Mouse (Mus musculus) heart, postnatal 0 days (tissue): Measurements from ENCODE around the gene Ubash3b.

Experiments used
- CTCF ChIP-seq: IDR thresholded peaks from 2 replicates; pipeline ENCODE4 v1.5.1; 2016; ENCODE audit warnings: antibody characterized with exemption, control low read depth, low read depth
- EP300 ChIP-seq: IDR thresholded peaks from 2 replicates; pipeline ENCODE4 v1.6.1; 2016; ENCODE audit warnings: antibody characterized with exemption, low read depth

GRCm38 (mm10) chr9:41083386-41084055 lies 78.0 kb downstream of the Ubash3b start:
- no peak for TF ChIP-seq CTCF
- TF ChIP-seq EP300, result no peak
